Mouse (Mus musculus) erythroblast, adult 5-6 weeks (primary cell): ENCODE data around the gene Tlr11. TPM values are rescaled to one million over a fixed set of nuclear protein-coding genes. Genes with fewer than 3 reads are reported as not detected.

ENCODE experiments used
- ATAC-seq: replicated peaks from 2 replicates; pipeline ENCODE4 v1.8.0; 2016; ENCODE audit warnings: moderate number of reproducible peaks, mild to moderate bottlenecking, moderate TSS enrichment, inconsistent platforms; ENCODE audit not compliant: poor library complexity, low FRiP score, severe bottlenecking
- total RNA-seq, 2 experiments: library from RNA; stranded (forward) in 1 of 2; stranded (reverse) in 1 of 2; fragments of 150-400 nt in 1 of 2; fragments of 200-764, 138-1000 nt in 1 of 2; gene quantifications; 2 replicates each; pipeline versions ENCODE4 v1.2.3 to v1.2.4; 2015 to 2017; ENCODE audit warnings: low replicate concordance in 2 of 2

The Tlr11 gene
- total RNA-seq (2015; ENCODE audit: low replicate concordance) (0.42 TPM in 1 of 2 replicates, not detected in the other), total RNA-seq (2017; ENCODE audit: low replicate concordance) (not detected in 2 replicates)

GRCm38 (mm10) chr14:50357593-50357992, at the start of gene Tlr11:
Gene Tlr11 (plus strand): TSS chr14:50357914.
- no peak for ATAC-seq

- ATAC-seq, result no peak
These were observed 31.1 kb upstream of the Tlr11 start, which contains the start of gene Olfr734 for GRCm38 (mm10) chr14:50326661-50327060. Gene Olfr734 (minus strand): TSS chr14:50326761.

DNA sequence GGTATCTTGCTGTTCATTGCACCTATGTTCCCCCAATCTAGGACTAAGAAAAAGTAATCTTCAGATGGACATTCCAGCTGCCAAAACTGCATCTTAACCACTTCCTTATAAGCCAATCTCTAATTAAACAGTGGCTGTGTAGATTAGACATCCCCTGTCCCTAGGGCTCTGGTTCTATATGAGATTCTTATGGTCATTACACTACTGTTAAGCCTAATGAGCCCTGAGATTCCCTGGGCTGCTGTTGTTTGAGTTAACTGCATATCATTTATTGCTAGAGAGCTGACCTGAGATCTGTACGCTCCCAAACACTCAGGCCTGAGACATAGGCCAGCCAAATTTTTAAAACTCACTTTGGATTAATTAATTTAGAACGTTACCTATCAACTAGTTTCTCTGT, 8.9 kb upstream of the Tlr11 start, which contains the start of gene Olfr735:
Gene Olfr735 (minus strand): TSS at position 77 of the 400 bp plus-strand sequence.
- ATAC-seq, result no peak

GRCm38 (mm10) chr14:50352438-50352837, 5.3 kb upstream of the Tlr11 start:
- no peak for ATAC-seq

DNA sequence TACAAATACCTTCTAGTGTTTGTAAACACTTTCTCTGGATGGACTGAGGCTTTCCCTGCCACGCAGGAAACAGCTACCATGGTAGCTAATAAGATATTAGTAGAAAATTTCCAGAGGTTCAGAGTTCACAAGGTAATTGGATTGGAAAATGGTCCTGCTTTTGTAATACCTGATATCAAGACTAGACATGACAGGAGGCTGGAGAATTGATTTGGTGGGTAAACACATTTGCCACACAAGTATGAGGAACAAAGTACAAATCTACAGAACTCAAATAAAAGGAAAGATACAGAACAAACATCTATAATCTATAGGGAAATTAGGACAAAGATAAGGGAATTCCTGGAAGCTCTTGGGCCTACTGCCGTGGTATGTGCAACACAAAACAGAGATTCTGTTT, 989 bp upstream of the Tlr11 start:
- ATAC-seq, result no peak

DNA sequence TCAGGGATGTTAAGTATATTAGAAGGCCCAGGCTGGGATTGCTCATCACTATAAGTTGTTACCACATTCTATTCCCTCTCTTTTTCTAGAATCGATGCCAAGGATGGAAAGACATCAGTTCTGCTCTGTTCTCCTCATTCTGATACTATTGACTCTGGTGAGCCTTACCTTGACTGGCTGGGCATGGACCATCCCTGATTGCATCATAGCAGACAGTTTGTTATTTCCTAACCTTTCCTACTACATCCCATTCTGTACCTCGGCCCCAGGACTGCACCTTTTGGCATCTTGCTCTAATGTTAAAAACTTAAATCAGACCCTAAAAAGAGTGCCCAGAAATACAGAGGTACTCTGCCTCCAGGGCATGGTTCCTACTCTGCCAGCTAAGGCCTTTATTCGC, 2.8 kb downstream of the Tlr11 start:
- no peak for ATAC-seq

DNA sequence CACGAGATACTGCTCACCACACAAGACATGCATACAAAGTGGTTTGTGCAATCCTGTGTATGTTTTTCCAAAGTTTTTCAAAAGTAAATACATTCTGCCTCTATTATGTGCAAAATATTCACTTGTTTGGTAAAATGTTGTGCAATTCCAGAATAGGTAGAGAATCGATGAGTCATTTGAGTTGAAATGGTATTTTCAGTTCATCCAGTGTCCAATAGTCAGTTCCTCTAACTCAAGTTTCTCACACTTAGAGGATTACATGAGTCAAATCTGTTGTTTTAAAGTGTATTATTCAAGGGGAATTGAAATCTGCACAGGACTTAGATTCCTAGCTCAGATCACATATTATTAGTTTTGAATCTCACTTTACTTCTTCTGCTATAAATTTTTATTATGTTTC, 5.8 kb downstream of the Tlr11 start:
- ATAC-seq, result no peak

GRCm38 (mm10) chr14:50380863-50381262, 23.1 kb downstream of the Tlr11 start, which contains the start of gene Olfr736:
Gene Olfr736 (plus strand): TSS chr14:50381163.
- ATAC-seq, result no peak

DNA sequence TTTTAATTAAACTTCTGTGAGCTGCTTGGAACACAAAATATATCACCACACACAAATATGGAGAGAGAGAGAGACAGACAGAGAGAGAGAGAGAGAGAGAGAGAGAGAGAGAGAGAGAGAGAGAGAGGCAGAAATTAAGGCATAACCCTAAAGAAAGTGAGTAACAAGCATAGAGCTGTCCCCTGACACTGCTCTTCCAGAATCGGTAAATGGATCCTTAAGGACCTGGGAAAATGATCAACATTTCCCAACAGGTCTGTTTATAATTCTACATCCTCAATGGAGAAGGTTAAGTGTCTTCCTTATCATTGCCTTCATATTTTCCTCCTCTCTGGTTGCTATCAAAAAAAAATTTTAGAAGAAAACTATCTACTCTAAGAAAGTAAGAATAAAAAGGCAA, 49.6 kb downstream of the Tlr11 start, which contains the start of gene Olfr738:
Gene Olfr738 (plus strand): TSS at position 301 of the 400 bp plus-strand sequence.
- ATAC-seq, result no peak

Other genes starting within 250 kb of the Tlr11 start
- not detected in 2 replicates for gene Olfr727, start 234.7 kb upstream of the Tlr11 start, total RNA-seq (2015; ENCODE audit: low replicate concordance)
- 0.98 TPM in 1 of 2 replicates, not detected in the other for gene Olfr727, start 234.7 kb upstream of the Tlr11 start, total RNA-seq (2017; ENCODE audit: low replicate concordance)
- gene Olfr728, start 215.2 kb upstream of the Tlr11 start, total RNA-seq (2015; ENCODE audit: low replicate concordance), result not detected in 2 replicates
- 0.28 TPM in 1 of 2 replicates, not detected in the other for gene Olfr728, start 215.2 kb upstream of the Tlr11 start, total RNA-seq (2017; ENCODE audit: low replicate concordance)
- not detected in 2 replicates for gene Olfr729, start 205.0 kb upstream of the Tlr11 start, total RNA-seq (2015; ENCODE audit: low replicate concordance)
- gene Olfr729, start 205.0 kb upstream of the Tlr11 start, total RNA-seq (2017; ENCODE audit: low replicate concordance), result 0.43 TPM in 1 of 2 replicates, not detected in the other
- gene Olfr730, start 169.7 kb upstream of the Tlr11 start, total RNA-seq (2015; ENCODE audit: low replicate concordance), result not detected in 2 replicates
- not detected in 2 replicates for gene Olfr730, start 169.7 kb upstream of the Tlr11 start, total RNA-seq (2017; ENCODE audit: low replicate concordance)
- gene Olfr731, start 116.0 kb upstream of the Tlr11 start, total RNA-seq (2015; ENCODE audit: low replicate concordance), result not detected in 2 replicates
- not detected in 2 replicates for gene Olfr731, start 116.0 kb upstream of the Tlr11 start, total RNA-seq (2017; ENCODE audit: low replicate concordance)
- not detected in 2 replicates for gene Olfr732, start 73.7 kb upstream of the Tlr11 start, total RNA-seq (2015; ENCODE audit: low replicate concordance)
- not detected in 2 replicates for gene Olfr732, start 73.7 kb upstream of the Tlr11 start, total RNA-seq (2017; ENCODE audit: low replicate concordance)
- not detected in 2 replicates for gene Olfr733, start 56.4 kb upstream of the Tlr11 start, total RNA-seq (2015; ENCODE audit: low replicate concordance)
- gene Olfr733, start 56.4 kb upstream of the Tlr11 start, total RNA-seq (2017; ENCODE audit: low replicate concordance), result not detected in 2 replicates
- gene Olfr734, start 31.2 kb upstream of the Tlr11 start, total RNA-seq (2015; ENCODE audit: low replicate concordance), result not detected in 2 replicates
- gene Olfr734, start 31.2 kb upstream of the Tlr11 start, total RNA-seq (2017; ENCODE audit: low replicate concordance), result not detected in 2 replicates
- not detected in 2 replicates for gene Olfr735, start 9.0 kb upstream of the Tlr11 start, total RNA-seq (2015; ENCODE audit: low replicate concordance)
- not detected in 2 replicates for gene Olfr735, start 9.0 kb upstream of the Tlr11 start, total RNA-seq (2017; ENCODE audit: low replicate concordance)
- not detected in 2 replicates for gene Olfr736, start 23.2 kb downstream of the Tlr11 start, total RNA-seq (2015; ENCODE audit: low replicate concordance)
- not detected in 2 replicates for gene Olfr736, start 23.2 kb downstream of the Tlr11 start, total RNA-seq (2017; ENCODE audit: low replicate concordance)
- not detected in 2 replicates for gene Olfr738, start 49.7 kb downstream of the Tlr11 start, total RNA-seq (2015; ENCODE audit: low replicate concordance)
- gene Olfr738, start 49.7 kb downstream of the Tlr11 start, total RNA-seq (2017; ENCODE audit: low replicate concordance), result not detected in 2 replicates
- not detected in 2 replicates for gene Olfr739, start 60.7 kb downstream of the Tlr11 start, total RNA-seq (2015; ENCODE audit: low replicate concordance)
- gene Olfr739, start 60.7 kb downstream of the Tlr11 start, total RNA-seq (2017; ENCODE audit: low replicate concordance), result not detected in 2 replicates
- gene Olfr740, start 87.6 kb downstream of the Tlr11 start, total RNA-seq (2015; ENCODE audit: low replicate concordance), result 0.38 TPM in 1 of 2 replicates, not detected in the other
- gene Olfr740, start 87.6 kb downstream of the Tlr11 start, total RNA-seq (2017; ENCODE audit: low replicate concordance), result not detected in 2 replicates
- not detected in 2 replicates for gene Olfr741, start 114.8 kb downstream of the Tlr11 start, total RNA-seq (2015; ENCODE audit: low replicate concordance)
- 0.56 TPM in 1 of 2 replicates, not detected in the other for gene Olfr741, start 114.8 kb downstream of the Tlr11 start, total RNA-seq (2017; ENCODE audit: low replicate concordance)
- gene Olfr742, start 145.7 kb downstream of the Tlr11 start, total RNA-seq (2015; ENCODE audit: low replicate concordance), result not detected in 2 replicates
- not detected in 2 replicates for gene Olfr742, start 145.7 kb downstream of the Tlr11 start, total RNA-seq (2017; ENCODE audit: low replicate concordance)
- gene Olfr743, start 163.9 kb downstream of the Tlr11 start, total RNA-seq (2015; ENCODE audit: low replicate concordance), result not detected in 2 replicates
- not detected in 2 replicates for gene Olfr743, start 163.9 kb downstream of the Tlr11 start, total RNA-seq (2017; ENCODE audit: low replicate concordance)